Mouse (Mus musculus) right cerebral cortex, postnatal 10 days (tissue): ENCODE data around the gene Fam178b.
"Not testable (repeated sequence)": the region's sequence is repeated elsewhere in the genome, so short reads cannot be mapped to it uniquely, and the experiment has no call there.

Source experiments
- DNase-seq, 2 experiments: peaks; one replicate each; pipeline ENCODE4 v3.0.0; 2021; ENCODE audit warnings: low spot score in 2 of 2

Gene Fam178b

DNA sequence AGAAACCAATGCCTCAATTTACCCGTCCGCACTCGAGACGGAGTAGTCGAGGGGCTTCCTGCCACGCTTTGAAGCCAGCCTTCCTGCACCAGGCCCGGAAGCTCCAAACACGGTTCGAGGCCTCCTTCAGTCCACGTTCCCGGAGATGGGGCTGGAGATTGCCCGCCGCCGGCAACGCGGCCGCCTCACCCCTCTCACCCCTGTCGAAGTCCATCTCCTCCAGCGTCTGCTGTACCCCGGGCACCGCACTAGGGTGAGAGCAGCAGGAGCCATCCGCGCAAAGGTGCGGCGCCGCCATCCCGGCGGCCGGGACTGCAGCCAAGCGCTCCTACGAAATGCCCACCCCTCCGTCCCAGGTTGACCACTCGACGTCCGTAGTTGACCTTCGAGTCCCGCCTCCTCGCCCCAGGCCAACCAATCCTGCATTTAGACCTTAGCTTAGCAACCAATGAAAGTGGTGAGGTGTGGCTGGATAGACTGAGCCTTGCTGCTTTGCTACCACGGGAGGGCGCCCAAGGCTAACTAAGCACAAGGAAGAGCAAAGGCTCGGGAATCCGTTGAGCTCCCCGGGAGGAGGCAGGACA is 136.0 kb downstream of the Fam178b start, which contains the start of gene Ankrd39:
Gene Ankrd39, minus strand, starts transcription at position 558 of the 584 bp plus-strand sequence.
- peak; percentile 99 for DNase-seq

DNA sequence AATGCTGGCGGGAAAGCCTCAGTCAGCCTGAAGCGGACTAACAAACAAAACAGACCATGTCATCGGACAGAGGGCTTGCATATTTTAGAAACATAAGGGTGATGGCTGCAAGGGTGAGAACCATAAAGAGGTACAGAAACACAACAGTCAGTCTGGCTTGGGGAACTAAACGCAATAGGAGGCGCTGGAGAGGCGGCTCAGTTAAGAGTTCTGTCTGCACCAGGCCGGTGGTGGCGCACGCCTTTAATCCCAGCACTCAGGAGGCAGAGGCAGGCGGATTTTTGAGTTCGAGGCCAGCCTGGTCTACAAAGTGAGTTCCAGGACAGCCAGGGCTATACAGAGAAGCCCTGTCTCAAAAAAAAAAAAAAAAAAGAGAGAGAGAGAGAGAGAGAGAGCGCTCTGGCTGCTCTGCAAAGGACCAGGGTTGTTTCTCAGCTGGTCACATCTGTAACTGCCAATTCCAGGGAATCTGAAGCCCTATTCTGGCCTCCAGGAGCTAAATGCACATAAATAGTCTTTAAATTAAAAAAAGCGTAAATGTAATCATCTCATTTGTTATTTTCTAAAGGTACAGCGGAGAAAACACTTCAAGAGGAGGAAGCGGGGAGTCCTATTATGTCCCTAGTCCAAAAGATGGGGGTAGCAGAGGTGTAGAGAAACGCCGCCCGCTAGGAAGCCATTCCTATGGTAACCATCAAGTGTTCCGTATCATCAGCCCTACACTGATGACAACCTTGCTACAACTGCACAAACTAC is 137.0 kb downstream of the Fam178b start:
- DNase-seq, result no peak

DNA sequence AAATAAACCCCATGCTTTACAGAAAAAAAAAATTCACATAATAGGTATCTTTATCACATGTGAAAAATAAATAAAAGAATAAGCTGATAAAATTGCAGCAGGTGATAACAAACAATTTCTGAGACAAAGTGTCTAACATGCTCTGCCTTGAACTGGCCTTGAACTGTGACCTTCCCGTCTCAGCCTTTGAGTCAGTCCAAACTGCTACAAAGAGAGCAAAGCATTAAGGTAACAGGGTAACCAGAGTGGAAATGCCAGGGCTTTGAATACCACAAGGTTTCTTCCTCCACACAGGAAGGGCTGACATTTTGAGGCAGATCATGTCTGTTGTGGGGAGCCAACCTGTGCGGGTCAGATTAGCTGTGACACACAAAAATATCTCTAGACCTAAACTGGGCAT is 137.6 kb downstream of the Fam178b start:
- no peak for DNase-seq

DNA sequence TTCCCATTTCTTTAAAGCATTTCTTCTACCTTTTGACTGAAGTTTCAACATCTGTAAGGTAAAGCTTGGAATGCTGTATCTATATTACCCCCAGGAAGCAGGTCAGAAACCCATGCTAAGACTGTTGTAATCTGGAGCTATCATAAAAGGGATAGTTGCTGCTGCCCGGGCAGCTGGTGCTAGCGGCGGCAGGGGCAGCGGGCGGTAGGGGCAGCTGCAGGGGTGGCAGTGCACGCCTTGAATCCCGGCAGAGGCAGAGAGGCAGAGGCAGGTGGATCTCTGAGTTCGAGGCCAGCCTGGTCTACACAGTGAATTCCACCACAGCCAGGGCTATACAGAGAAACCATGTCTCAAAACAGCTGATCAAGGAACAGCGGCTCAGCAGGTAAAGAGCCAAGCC is 140.1 kb downstream of the Fam178b start:
- DNase-seq, result no peak

DNA sequence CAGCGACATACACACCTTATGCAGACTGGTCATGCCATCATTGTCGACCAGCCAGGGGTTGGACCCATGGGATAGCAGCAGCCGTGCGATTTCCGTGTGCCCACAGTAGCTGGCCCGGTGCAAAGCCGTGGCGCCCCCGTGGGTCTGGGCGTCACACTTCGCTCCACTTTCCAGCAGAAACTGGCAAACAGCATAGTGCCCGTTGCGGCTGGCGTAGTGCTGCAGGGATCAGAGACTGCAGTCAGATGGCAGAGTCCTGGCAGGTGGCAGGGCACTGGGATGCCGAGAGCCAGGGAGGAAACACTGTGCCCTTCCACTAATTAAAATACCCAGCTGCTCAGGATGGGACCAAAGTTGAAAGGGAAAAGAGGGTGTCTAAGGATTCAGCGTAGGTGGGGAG is 141.1 kb downstream of the Fam178b start:
- no peak for DNase-seq

DNA sequence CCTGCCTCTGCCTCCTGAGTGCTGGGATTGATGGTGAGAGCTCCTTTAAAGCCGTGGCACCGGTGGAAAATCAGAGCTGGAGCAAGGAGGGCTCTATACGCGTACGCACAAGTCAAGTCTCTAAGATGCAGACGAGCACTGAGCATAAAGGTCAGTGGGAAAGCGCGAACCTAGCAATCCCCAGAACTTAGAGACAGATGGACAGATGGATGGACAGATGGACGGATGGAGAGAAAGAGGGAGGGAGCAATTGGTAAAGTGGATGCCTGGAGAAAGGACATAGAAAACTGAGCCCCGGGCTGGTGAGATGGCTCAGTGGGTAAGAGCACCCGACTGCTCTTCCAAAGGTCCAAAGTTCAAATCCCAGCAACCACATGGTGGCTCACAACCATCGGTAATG is 142.2 kb downstream of the Fam178b start:
- no peak for DNase-seq

DNA sequence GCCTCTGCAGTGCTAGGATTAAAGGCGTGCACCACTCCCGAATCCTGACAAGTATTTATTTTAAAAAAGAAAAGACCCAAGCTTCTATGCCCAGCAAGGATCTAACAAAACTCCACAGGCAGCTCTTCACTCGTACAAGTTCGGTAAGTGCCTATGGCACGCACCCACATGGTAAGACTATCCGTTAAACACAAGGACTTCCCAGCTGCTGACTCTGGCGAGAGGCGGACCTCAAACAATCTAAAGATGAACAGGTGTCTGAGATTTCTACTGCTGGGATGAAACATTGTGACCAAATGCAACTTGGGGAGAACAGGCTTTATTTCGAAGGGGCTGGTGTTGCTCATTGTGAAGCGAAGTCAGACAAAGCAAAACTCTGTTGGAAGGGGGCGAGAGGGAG is 142.9 kb downstream of the Fam178b start:
- no peak for DNase-seq

DNA sequence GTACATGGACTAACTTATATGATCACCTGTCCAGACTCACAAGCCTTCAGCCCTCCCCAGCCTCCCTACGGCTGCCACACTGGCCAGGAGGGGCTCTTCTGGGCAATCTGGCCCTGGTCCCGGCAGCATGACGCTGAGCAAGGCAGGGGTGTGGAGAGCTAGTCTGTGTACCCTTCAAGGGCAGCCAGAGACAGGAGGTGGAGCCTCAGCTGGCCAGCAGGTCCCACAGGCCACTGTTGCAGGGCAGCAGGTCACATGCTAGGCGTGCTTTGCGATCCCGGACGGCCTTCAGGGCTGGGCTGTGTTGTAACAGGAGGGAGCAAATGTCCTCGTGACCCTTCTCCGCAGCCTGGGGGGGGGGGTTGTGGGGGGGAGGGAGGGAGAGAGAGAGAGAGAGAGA is 143.8 kb downstream of the Fam178b start, which contains the start of gene Gm42417:
Gene Gm42417, minus strand, starts transcription at position 244 of the 400 bp plus-strand sequence.
- DNase-seq, result no peak

DNA sequence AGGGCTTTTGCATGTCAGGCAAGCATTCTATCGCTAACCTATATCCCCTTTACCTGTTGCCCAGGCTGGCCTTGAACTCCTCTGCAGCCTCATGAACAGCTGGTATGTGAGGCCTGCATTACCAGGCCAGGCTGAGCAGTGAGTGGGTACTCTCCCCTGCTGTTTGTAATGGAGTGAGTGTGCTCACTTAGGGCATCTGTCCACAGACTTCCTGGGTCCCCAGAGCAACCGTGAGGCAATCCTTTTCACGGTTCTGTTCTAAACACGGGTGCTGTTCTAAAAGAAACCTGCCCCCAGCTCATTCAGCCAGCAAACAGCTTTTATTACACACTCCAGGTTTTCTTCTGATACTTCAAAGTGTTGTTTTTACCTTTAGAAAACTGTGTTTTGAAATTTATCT is 144.3 kb downstream of the Fam178b start:
- DNase-seq, result no peak

DNA sequence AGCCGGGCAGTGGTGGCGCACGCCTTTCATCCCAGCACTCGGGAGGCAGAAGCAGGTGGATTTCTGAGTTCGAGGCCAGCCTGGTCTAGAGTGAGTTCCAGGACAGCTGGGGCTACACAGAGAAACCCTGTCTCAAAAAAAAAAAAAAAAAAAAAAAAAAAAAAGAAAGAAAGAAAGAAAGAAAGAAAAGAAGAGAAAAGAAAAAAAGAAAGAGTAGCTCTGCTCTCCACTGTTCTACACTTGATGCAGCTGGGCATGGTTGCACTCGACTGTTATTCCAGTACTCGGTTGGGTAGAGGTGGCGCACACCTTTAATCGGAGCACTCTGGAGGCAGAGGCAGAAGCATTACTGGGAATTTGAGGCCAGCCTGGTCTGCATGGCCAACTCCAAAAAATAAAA is 146.2 kb downstream of the Fam178b start, which contains the start of gene Ankrd23:
Gene Ankrd23, minus strand, starts transcription at position 101 of the 400 bp plus-strand sequence.
- not testable (repeated sequence) for DNase-seq

DNA sequence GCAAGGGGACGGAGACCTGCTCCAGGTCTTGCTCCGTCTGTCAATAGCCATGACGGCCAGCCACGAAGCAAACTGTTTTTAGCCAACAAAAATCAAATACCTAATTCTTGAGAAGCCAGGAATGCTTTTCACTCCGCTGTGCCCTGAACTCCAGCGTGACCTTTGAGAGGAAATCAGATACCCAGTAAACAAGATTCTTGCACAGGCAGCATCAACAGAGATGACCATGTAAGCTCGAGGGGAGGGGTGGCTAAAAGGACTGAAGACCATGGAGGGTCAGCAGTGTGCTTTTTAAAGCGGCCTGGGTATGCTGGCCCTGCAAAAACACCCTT is 146.6 kb downstream of the Fam178b start:
- no peak for DNase-seq

DNA sequence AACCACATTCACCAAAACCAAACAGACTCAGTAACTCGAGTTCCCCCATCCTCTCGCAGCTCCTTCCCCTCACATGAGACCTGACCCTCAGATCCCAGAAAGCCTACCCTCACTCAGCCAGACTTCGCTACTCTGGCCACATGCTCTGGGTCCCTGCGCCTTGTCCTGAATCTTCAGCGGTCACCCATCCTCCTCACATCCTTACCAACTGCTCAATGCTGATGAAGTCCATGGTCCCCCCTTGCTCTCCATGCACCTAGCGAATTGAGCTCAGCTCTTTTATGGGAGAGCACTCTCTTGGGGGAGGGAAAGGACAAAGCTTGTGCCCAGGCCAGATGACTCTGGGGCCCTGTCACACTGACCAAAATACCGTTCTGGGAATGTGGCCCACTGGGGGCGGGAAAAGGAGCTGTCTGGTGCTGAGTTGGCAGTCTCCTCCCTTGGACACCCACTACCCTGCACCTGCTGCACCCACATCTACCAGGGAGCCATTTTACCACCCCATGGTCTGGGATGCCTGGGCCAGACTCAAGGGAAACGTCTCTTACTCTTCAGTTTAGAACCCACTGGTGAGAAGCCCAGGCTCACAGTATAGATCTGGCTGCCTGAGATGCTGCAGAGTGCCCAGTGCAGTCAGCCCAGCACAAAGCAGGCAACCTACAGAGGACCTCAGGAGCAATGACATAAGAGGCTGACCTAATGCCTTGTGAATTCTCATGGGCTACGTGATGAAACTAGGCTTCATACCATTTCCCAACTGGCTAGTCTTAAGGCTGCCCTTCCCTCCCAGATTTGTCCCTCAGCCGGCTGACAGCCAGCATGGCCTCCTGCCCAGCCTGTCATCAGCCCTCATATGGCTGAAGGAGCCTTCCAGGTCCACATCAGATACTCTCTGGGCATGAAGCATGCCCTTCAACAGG is 147.2 kb downstream of the Fam178b start:
- DNase-seq, result no peak

DNA sequence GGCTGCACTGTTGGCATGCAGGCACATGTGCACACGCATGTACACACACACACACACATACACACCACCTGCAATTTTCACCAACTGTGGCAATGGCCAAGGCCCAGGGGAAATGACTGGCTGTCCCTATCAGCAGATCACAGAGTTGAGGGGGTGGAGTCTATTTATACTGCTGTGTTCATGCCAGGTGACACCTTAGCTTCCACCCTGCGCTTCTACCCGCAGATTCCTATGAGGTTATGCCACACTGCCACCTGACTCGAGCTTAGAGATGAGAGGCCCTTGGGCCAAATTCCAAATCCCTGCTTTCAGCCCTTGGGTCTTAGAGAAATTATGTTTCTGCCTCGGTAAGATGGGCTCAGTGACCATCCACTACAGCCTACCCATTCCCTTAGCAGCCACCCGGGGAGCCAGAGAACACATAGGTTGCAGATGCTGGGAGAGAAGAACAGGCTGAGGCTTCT is 148.4 kb downstream of the Fam178b start:
- DNase-seq, result no peak

DNA sequence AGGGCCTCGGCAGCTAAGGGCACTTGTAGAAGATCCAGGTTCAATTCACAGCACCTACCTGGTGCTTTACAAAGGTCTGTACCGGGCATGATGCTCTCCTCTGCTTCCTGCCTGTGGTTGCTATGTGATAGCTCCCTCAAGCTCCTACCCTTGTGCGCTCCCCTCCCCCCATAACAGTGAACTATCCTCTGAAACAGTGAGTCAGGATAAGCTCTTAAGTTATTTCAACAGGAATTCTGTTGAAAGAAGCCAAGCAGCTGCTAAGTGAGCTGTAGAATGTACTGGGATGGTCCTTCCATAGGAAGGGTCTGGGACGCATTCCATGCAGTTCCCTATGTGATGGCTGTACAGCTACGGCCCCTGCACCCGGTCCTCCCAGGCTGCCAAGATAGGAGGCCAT is 149.4 kb downstream of the Fam178b start:
- DNase-seq, result no peak

DNA sequence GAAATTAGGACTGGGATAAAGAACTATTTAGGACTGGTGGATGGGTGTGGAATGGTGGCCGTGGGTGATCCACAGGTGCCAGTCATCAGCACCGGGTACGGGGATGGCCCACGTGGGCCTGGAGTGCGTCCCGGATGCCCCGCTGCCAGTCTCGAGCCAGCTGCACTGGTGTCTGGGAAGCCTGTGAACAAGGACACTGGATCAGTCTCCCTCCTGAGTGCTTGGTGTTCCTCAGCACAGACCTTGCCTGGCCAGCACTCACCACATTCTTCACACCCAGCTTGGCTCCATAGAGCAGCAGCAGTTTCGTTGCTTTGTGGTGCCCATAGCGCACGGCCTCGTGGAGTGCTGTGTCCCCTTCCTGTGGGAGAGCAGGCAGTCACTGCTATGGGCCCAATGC is 151.5 kb downstream of the Fam178b start:
- DNase-seq, result no peak

DNA sequence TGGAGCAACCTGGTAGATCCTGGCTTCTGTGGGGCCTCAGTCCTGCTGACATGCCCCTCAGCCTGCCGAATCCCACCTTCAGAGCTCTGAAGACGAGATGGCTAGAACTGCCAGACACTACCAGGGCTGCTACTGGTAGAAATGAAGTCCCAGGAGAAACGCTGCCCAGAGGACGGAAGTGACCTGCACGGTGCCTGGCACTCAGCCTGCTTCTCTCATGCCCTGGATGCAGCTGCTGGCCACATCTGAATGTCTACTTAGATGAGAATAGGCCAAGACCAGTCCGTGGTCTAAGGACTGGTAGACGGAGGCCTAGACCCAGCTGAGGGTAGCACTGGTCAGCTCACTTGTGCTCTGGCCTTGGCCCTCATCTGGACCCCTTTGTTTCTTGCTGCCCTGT is 152.0 kb downstream of the Fam178b start:
- no peak for DNase-seq

DNA sequence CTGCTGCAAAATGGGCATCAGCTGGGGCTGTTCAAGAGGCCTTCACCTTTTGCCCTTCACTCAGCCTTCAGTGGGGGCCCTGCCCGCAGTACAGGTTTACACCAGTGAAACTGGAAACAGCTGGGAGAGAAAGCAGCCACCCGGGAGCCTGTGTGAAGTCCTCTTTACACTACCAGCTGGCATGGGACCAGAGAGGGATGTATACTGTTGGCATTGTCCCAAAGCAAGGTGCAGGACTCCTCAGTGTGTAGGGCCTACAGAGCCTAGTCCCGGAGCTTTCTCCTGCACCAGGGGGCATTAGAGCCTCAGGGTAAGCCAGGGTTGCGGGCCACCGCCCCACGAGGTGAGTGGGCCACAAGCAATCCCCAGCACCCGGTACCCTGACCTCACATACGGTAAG is 152.5 kb downstream of the Fam178b start:
- DNase-seq, result no peak

DNA sequence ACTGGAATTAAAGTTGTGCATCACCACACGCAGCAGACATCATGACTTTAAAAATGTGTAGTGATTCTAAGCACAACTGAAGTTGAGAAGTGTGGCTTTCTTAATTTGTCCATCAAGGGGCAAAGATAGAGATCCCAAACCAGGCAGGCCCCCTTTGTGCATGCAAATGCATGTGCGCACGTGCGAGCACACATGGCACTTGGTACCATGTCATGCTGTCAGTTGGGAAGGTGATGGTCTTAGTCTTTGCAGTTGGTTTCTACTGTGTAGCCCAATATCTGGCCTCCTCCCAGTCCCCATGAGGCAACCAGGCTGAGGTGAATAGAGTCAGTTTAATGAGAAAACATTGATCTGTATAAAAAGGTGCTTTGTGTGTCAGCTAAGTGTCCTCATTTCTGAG is 153.1 kb downstream of the Fam178b start:
- DNase-seq, result no peak

DNA sequence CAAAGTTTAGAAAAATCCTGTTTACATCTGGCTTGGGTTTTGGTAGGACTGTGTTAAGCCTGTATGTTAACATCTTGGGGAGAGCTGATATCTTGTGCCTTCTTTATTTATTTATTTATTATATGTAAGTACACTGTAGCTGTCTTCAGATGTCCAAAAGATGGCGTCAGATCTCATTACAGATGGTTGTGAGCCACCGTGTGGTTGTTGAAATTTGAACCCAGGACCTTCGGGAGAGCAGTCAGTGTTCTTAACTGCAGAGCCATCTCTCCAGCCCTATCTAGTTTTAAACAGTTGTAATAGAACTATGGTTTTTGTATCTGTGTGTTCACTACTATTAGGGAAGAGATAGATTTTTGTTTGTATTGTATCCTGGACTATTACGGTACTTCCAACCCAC is 153.7 kb downstream of the Fam178b start:
- no peak for DNase-seq

DNA sequence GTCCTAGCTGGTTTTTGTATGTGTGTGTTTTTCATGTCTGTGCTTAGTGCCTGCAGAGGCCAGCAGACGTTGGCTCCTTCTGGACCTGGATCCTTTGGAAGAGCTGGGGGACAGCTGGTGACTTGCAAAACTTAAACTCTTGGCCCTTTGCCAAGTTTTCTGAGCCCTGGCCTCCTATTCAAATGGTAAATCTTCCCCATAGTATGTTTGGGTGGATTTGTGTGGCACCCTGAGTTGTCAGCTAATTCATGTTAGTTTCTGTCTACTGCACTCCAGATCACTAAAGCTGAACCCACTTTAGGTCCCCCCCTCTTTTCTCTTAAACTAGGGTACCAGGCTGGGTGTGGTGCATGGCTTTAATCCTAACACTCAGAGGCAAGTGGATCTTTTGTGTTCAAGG is 154.6 kb downstream of the Fam178b start:
- no peak for DNase-seq

DNA sequence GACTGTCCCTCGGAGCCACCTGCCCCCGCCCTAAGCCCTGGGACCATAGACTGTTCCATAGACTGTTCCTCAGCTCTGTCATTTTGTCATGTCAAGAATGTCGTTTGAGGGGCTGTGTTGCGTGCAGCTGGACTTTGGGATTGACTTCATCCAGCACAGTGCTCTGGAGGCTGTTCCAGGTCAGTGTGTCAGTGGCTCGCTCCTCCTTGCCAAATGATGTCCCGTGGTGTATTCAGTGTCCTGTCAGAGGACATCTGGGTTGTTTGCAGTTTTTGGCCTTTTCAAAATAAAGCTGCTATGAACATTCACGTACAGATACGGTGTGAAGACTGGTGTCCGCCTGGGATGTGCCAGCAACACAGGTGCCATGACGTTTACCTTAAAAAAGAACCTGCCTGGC is 156.1 kb downstream of the Fam178b start:
- DNase-seq, result no peak

DNA sequence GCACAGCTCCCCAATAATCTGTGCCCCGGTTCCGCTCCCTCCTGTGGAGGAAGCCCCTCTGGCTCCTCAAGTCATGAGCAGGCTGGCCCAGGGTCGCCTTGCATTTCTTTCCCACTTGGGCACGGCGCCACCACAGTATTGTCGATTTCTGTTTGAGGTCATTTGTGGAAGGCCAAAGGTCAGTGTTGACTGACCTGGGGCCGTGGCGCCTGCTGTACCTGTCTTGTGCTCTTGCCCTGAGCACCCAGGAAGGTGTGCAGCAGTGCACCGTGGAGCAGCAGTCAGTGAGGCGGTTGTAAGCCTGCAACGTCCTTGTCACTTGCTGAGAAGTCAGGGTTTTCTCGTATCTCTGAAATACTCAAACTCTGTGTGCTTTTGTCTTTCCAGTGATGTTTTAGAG is 157.2 kb downstream of the Fam178b start:
- no peak for DNase-seq
